Mouse (Mus musculus) lung, postnatal 36 days (tissue): ENCODE measurements around the gene Cenpm.
A peak's percentile ranks its signal among the peaks of the same experiment; 100 is the strongest.
"Not testable (repeated sequence)": the region's sequence is repeated elsewhere in the genome, so short reads cannot be mapped to it uniquely, and the experiment has no call there.

ENCODE experiments used
- DNase-seq: peaks from one replicate; pipeline ENCODE4 v3.0.0; 2022; ENCODE audit warnings: mixed read lengths

The Cenpm gene

GRCm38 (mm10) chr15:82244115-82244804 lies at the start of gene Cenpm:
Gene Cenpm (minus strand): TSS chr15:82244748.
- peak; percentile 95 for DNase-seq

GRCm38 (mm10) chr15:82294059-82294458 lies 49.5 kb upstream of the Cenpm start:
- DNase-seq, result peak; percentile 21

GRCm38 (mm10) chr15:82293271-82293711 lies 48.7 kb upstream of the Cenpm start:
- DNase-seq, result no peak

GRCm38 (mm10) chr15:82292851-82293250 lies 48.3 kb upstream of the Cenpm start:
- no peak for DNase-seq

GRCm38 (mm10) chr15:82290252-82290651 lies 45.7 kb upstream of the Cenpm start:
- no peak for DNase-seq

GRCm38 (mm10) chr15:82286157-82286556 lies 41.6 kb upstream of the Cenpm start:
- no peak for DNase-seq

- DNase-seq, result no peak
These were observed 36.1 kb upstream of the Cenpm start for GRCm38 (mm10) chr15:82280638-82281037.

GRCm38 (mm10) chr15:82277591-82277990 lies 33.0 kb upstream of the Cenpm start:
- DNase-seq, result no peak

GRCm38 (mm10) chr15:82274927-82275901 lies 30.7 kb upstream of the Cenpm start:
- peak; percentile 7 for DNase-seq

- DNase-seq, result no peak
These were observed 30.0 kb upstream of the Cenpm start, which contains the start of gene Sept3 for GRCm38 (mm10) chr15:82274593-82274926. Gene Sept3 (plus strand): TSS chr15:82274893.

GRCm38 (mm10) chr15:82272295-82272694 lies 27.7 kb upstream of the Cenpm start:
- DNase-seq, result no peak

GRCm38 (mm10) chr15:82271201-82271600 lies 26.7 kb upstream of the Cenpm start:
- DNase-seq, result peak; percentile 62

- DNase-seq, result no peak
These were observed 24.2 kb upstream of the Cenpm start for GRCm38 (mm10) chr15:82268783-82269182.

GRCm38 (mm10) chr15:82268185-82268584 lies 23.6 kb upstream of the Cenpm start:
- DNase-seq, result no peak

- peak; percentile 79 for DNase-seq
These were observed 21.8 kb upstream of the Cenpm start for GRCm38 (mm10) chr15:82266356-82266755.

- peak; percentile 68 for DNase-seq
These were observed 15.0 kb upstream of the Cenpm start for GRCm38 (mm10) chr15:82259510-82259909.

- no peak for DNase-seq
These were observed 11.4 kb upstream of the Cenpm start for GRCm38 (mm10) chr15:82255944-82256383.

GRCm38 (mm10) chr15:82255248-82255647 lies 10.7 kb upstream of the Cenpm start:
- no peak for DNase-seq

- no peak for DNase-seq
These were observed 7.5 kb upstream of the Cenpm start, which contains the start of gene 1500009C09Rik for GRCm38 (mm10) chr15:82252097-82252496. Gene 1500009C09Rik (plus strand): TSS chr15:82252397.

GRCm38 (mm10) chr15:82251579-82251978 lies 7.0 kb upstream of the Cenpm start:
- no peak for DNase-seq

GRCm38 (mm10) chr15:82247131-82247776 lies 2.7 kb upstream of the Cenpm start:
- DNase-seq, result no peak

GRCm38 (mm10) chr15:82244805-82245161 lies 235 bp upstream of the Cenpm start:
- not testable (repeated sequence) for DNase-seq

- DNase-seq, result no peak
These were observed 820 bp downstream of the Cenpm start for GRCm38 (mm10) chr15:82243742-82244114.
